Mouse (Mus musculus) retina, postnatal 1 day (tissue): ENCODE measurements around the gene Phf21a.
A peak's percentile ranks its signal among the peaks of the same experiment; 100 is the strongest.

ENCODE experiments used
- DNase-seq: peaks from one replicate; pipeline ENCODE4 v3.0.0-alpha.2; 2012

Phf21a gene

DNA sequence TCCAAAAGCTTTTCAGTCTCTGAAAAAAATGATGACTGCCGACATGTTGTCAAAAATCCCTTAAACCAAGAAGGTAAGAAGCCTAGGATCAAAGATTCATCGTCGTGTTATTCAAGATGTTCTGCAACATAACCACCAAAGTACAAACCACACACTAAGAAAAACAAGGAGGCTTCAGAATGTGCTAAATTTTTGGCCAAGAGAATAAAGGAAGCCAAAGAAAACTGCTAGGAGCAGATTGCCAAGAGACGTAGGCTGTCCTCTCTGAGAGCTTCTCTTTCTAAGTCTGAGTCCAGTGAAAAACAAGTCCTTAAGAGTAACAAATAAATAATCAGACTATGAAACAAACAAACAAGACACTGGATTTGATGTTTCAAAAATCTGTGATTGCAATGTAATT, 219.6 kb downstream of the Phf21a start:
- DNase-seq: no peak

DNA sequence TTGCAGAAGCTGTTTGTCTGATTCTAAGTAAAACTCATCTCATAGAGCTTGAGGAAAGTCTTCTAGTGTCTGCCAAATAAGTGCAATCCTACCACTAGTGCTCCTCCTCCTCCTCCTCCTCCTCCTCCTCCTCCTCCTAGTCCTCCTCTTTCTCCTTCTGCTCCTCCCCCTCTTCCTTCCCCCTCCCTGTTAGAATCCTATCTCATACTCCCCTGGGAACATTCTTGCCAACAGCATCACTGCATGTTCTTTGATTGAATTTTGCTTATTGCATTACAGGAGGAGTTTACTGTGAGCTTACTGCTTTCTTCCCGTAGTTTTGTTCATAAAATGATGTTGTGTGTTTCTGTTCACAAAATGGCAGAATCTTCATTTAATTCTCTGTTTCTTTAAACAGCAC, 221.1 kb downstream of the Phf21a start:
- no peak for DNase-seq

DNA sequence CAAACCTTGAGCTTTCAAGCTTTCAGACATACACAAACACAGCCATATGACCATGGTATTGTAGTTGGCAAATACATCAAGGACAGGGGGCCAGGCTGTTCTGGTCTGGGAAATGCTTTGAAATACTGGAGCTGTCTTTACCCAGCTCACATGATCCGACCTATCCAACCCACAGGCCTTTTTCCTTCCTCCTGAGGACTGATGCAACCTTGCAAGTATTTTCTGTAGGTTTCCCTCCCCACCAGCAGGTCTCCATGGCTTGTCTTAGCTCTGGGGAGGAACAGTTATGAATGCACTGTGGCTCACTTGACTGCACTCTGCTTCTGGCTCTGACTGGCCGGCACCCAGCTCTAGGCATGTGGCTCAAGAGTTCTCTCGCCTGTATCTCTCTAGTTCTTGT, 223.7 kb downstream of the Phf21a start:
- no peak for DNase-seq

DNA sequence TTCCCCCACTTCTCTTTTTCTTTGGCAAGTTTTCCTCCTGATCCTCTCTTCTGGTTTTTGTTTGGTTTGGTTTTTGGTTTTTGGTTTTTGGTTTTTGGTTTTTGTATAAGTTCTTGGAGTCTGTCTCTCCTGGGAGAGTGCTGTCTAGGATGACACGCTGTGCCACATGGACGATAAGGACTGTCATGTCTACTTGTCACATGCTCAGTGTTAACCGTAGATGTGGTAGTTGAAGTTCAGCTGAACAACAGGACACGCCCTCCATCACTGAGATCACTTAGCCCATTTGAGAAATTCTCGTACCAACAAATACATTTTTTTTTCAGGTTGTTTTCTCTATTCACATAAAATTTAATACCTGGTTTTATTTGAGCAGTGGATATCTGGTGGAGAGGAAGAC, 224.3 kb downstream of the Phf21a start:
- no peak for DNase-seq

DNA sequence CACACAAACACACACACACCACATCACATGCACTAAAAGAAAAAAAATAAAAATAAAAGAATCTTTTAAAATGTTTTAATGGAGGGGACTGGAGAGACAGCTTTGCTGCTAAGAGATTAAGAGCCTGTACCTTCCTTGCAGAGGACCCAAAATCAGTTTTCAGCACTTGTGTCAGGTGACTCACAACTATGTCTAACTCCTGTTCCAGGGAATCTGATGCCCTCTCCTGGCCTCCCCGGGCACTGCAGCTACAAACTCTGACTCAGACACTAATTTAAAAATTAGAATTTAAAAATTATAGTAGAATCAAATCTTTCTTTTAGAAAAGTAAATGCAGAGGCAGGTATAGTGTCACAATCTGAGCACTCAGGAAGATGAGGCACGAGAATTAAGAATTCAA, 229.8 kb downstream of the Phf21a start:
- peak; percentile 7 for DNase-seq

DNA sequence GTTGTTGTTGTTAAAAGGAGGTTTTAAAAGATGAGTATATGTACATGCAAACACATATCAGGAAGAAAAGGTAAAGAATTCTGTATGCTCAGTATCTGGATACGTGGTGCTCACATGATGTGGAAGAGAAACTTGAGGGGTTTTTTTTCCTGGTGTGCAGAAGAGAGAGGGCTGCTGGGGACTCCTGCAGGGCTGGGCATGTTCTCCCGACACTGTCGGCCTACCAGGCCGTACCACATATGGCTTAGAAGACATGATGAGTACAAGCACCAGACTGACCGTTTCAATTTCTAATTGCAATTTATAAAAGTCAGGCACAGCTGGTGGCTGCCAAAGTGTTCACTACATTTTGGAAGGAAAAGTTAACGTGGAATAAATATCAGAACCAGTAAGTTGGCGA, 232.8 kb downstream of the Phf21a start:
- no peak for DNase-seq

DNA sequence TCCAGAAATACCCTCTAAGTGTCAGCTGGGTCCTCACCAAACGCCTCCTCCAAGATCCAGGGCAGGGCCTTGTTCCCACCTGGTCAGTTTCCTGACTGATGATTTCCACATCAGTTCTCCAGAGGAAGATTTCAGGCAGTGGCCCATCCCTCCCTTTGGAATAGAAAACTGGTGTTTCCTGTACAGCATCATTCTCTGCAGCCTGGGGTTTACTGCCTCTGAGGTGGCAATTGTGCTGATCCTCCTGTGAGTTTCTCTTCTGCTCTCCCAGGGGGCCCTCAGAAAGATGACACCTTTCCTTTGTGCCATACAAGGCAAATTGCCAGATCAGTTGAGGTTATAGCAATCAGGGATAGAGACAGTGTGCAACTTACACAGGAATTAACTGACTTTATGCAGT, 233.3 kb downstream of the Phf21a start:
- DNase-seq: no peak

DNA sequence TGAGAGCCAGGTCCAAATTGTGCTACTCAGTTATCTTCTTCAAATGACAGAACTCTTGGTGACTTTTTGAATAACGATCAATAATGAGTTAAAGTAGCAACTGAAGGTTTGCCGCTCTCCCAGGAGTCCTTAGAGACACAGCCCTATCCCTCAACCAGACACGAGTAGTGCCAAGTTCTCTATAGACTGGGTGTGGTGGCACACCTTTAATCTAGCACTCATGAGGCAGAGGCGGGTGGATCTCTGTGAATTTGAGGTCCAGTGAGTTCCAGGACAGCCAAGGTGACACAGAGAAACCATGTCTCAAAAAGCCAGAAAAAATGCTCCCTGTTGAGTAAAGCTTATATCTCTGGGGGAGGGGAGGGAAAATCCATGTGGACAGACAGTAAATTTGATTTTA, 234.7 kb downstream of the Phf21a start:
- no peak for DNase-seq

DNA sequence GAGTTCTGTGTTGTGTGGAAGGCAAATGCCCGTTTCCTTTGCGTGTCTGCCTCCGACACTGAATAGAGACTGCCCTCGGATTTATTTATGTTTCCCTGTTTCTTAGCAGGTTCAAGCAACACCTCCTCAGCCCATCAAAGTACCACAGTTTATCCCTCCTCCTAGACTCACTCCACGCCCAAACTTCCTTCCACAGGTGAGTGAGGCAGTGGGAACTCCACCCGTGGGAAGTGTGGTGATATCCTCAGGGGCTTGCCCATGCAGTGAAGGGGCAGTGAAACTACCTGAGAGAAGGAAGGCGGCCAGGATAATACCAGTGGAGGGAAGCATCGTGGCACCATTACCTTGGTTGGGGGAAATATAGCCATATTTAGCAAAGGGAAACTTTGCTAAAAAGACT, 235.3 kb downstream of the Phf21a start:
- DNase-seq: no peak

DNA sequence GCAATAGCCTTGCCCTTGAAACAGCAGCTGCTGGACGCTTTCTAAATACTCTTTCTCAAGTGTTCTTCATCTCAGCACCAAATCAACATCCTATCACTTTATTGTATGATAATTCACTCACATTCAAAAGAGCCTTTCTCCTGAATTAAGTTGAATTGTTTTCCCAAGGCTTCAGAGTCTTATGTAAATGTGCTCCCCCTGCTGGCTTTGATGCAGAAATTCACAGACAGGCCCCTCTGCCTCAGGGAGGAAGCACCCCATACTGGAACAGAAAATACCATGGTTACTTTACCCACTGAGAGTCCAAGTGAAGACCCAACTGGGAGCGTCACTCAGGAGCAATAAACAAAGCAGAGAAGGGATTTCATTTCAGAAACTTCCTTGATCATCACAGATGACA, 237.9 kb downstream of the Phf21a start:
- peak; percentile 69 for DNase-seq

DNA sequence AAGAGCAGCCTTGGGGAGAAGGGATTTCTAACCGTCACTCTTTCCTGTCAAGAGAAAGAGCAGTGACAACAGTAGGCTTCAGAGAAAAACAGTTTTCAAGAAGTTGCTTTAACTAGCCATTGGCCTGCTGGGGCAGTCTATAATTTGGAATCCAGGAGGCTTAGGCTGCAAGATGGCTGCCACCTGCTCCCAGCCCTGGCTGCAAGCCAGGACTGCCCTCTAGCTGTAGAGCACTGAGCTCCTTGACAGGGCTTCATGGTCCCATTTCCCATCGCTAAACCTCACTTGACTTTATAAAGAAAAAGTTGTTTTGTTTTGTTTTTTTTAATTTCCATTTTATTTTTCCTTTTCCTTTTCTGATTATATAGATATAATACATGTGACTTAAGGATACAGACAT, 238.5 kb downstream of the Phf21a start:
- peak; percentile 48 for DNase-seq

DNA sequence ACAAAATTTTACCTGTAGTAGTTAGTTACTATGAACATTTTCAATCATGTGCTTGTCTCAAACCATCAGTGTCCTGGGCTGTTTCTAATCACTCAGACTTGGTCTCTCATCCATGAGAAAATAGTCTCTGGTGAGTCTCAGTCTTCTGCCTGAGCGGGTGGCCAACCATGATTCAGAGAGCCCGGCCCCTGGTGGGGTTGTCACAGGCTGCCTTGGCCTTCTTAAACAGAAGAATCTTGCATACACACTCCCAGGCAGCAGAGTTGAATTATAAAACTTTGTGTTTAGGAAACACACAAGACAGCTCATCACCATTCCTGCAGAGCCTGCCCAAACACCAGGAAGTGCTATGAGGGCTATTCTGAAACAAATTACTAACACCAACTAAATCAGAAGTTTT, 239.0 kb downstream of the Phf21a start:
- DNase-seq: no peak

DNA sequence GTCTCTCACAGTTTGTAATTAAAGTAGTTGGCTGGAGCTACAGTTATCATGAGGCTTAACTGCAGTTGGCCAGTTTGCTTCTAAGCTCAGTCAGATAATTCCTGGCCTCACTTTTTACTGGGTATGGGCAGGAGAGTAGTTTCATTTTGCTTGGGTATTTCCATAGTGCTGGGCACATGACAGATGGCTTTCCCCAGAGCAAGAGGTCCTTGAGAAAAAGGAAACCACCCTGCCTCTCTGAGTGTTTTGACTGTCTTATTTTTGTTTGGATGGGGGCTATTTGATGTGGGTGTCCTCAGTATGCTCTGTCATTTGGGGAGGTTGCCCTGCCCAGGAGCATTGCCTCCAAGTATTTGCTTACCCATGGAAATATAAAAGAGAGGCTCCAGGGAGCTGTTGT, 249.5 kb downstream of the Phf21a start:
- DNase-seq: no peak

DNA sequence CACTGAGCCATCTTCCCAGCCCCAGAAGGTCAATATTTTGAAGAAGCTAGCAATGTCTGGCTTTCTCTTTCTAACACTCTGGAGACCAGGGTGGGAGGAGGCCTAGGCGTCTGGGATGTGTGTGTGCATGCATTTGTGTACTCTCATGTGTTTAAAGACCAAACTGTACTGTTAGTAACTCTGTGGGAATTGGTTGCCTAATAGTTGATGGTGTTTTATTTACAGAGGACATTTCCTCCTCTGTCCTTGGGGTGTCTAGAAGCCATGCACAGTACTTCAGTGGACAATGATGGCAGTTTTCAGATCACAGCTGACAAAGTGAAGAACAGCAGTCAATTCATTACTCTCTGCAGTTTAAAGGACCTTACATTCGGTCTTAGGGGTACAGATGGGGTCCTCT, 254.3 kb downstream of the Phf21a start:
- no peak for DNase-seq

DNA sequence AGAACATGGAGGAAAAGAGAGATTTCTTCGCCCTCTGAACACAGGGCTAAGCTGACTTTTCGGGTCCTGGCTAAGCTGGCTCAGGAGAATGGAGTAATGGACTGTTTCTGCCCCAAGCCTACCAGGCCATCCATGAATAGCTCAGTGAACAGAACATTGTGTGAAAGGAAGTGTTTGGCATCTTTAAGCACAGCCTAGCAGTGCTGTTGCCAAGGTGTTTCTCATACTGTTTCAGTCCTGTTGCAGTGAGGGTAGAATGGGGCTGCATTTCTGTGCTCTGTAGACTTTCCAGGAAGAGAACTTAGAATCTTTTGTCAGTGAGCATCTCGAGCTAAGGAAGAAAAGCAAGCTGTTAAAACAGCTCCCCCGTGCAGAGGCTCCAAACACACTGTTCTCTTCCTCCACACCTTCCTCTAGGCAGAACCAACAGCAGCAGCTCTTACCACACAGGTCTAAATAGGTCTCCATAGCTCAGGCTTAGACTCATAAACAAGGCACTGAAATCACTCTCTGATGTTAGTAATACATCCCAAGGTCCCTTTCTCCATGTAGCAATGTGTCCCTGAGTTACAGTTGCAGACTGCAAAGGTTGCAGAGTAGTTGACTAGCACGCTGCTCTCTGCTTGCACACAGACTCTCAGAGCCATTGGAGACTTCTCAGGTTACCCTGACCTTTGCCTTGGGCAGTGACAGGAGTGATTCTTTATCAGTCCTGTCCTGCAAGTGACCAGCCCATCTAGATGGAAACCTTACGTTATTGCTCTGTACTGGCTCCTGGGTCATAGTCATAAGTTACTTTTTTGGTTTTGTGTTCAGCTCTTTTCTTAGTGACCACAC, 256.9 kb downstream of the Phf21a start:
- no peak for DNase-seq

DNA sequence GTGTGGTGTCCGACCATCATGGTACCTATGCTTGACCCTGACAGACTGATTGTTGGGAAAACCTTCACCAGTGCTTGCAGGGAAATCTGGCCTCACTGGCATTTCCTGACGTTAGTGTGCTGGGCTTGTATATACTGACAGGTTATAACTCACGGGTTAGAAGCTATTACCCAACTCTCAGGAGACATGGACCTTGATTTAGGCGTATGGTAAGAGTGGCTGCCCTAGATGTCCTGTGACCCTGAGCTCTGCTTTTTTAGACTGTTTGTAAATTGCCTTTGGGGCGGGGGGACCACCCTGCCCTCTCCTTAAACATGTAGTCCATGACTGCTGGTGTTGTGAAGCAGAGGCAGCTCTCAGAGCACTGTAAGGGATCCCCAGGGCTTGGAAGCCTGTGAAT, 257.8 kb downstream of the Phf21a start:
- no peak for DNase-seq

DNA sequence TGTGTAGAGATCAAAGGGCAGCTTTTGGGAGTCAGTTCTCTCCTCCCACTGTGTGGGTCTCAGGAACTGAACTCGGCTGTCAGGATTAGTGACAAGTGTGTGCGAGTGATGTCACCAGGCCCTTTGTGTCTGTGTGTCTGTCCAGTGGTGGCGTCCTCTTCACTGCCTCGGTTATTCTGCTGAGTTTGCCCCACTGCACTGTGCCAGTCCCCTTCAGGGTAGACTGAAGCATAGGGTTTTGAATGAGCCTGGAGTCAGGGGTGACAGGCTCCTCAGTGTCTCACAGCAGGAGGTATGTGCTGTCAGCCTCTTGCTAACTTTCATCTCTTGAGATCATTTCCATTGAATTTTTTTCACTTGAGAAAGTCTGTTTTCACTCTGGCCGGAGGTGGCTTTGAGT, 260.5 kb downstream of the Phf21a start:
- DNase-seq: no peak

DNA sequence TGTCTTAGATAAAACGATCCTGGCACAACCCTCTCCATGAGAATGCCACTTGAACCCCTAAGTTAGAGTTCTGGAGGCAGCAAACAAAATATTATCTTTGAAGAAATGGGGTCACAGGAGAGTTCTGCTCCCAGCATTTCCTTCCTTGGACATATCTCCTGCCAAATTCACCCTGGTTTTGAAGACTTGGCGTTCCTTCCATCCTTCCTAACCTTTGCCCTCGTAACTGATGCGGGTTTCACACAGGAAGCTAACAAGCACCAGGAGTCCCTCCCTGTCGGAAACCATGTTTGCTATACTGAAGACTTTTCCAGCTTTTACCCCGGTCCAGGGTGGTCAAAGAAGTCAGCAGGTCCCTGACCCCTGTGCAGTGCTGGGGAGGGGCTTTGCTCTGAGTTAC, 261.3 kb downstream of the Phf21a start:
- no peak for DNase-seq

DNA sequence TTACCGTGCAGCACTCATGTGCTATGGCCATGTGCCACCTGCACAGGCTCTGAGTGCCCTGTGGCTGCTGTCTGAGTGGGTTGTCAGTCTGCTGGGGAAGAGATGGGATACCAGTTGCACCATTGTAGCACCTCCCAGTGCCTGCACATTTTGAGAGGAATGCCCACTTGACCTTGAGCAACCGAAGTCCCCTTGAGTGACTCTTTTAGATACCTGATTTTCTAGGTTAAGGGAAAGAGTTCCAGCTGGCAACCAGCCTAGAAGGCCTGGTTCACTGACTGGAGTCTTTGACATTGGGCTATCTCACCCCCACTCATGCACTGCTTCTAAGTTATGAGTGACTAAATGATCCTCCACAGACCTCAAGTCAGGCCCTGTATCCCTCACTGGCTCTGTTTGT, 266.4 kb downstream of the Phf21a start:
- no peak for DNase-seq

DNA sequence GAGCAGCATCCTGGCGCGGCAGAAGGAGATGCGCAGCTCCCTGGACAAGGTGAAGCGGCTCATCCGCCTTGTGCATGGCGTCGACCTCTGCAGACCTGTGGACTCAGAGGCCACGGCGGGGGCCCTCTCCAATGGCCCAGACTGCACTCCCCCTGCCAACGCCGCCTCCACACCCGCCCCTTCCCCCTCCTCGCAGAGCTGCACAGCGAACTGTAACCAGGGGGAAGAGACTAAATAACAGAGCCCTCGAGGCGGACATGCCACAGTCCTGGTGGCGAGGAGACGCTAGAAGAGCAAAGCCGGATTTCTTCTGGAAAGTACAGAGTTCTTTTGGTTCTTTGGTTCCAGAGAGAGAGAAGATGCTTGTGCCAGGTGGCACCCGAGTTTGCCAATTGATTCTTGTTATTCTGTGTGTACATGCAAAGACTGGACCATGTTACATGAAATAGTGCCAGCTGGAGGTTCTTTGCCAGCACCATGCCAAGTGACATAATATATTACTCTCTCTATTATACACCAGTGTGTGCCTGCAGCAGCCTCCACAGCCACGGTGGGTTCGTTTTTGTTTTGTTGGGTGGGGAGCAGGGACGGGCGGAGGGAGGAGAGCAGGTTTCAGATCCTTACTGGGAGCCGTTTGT, 267.4 kb downstream of the Phf21a start:
- no peak for DNase-seq

DNA sequence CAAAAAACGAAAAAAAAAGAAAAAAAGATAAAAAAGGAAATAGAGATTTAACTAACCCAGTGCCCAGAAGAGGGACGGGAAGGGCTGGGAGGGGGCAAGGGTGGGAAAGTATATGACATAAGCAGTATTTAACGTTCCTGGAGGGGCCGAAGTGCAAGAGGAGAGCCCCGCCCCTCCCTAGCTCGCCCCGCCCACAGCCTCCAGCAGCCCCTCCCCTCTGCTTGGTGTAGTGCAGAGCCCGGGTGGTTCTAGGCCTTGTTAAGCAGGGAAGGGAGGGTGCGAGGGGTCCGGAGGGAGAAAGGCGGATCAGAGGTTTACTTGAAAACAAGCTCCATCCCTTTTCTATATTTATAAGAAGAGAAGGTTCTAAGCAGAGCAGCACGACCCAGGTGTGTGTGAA, 268.0 kb downstream of the Phf21a start:
- DNase-seq: no peak

DNA sequence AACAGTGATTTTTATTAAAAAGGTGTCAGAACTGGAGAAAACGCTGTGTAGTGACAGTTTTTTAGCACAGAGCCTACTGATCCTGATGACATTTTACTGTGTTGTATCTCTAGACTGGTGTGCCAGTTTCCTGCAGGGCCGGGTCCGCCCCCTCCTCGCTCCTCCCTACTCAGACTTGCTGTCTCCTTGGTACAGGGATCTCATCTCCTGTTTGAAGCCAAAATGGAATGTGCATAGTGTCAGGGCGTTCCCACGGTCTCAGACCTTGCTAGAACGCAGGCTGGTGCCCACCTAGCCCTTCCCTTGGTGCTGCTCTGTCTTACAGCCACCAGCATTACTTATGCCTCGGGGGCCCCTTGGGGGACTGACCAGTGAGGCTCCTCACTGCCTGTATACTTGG, 268.9 kb downstream of the Phf21a start:
- DNase-seq: no peak

DNA sequence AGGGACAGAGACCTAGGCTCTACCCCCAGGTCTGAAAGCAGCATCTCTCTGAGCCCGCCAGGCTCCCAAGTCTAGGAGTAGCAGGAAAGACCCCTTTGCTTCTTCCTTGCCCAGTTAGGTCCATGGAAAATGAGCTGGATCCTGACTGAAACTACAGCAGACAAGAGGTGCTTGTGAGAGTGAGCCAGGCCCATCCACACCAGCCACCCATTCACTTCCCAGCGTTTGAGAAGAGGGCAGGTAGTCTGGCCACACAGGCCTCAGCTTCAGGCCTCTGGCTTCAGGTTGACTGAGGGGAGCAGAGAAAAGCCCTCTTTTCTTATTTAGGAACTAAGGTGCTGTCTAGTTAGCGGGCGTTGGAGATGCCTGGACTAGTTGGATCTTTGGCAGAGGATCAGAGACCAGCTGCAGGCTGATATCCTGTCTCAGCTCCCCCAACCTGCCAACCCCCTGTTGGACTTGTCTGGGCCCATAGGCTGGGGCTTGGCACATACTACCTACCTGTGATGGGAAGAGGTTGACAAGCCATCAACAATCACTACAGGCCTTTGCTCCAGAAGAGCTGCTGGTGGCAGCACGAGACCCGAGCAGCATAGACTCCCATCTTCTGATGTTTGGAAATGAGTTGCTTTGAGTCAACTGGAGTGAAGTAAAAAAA, 269.8 kb downstream of the Phf21a start:
- DNase-seq: no peak

DNA sequence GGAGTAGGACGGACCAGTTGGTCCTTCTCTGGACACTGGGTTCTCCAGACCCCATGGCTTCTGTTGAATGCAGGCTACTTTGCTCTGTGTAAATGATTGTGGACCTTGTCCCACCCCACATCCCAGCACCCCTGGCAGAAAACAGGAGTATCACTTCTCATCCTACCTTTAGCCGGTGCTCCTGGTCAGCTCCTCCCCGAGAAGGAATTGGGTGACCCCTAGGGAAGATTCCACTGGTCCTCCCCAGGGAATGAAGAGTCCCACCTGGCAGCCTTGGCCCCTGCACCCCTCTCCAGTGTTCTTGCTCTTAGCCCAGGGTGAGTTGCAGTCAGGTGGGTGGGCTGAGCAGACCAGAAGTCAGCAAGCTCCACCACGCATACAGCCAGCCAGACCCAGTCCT, 271.2 kb downstream of the Phf21a start:
- DNase-seq: no peak
